Mouse (Mus musculus): ENCODE measurements at regions not wholly inside any gene's neighbourhood (a gene's known extent, or its start where the extent isn't known, plus 50 kb on each side); places are given as distances from the start of the nearest gene placed in this dataset.

DNA sequence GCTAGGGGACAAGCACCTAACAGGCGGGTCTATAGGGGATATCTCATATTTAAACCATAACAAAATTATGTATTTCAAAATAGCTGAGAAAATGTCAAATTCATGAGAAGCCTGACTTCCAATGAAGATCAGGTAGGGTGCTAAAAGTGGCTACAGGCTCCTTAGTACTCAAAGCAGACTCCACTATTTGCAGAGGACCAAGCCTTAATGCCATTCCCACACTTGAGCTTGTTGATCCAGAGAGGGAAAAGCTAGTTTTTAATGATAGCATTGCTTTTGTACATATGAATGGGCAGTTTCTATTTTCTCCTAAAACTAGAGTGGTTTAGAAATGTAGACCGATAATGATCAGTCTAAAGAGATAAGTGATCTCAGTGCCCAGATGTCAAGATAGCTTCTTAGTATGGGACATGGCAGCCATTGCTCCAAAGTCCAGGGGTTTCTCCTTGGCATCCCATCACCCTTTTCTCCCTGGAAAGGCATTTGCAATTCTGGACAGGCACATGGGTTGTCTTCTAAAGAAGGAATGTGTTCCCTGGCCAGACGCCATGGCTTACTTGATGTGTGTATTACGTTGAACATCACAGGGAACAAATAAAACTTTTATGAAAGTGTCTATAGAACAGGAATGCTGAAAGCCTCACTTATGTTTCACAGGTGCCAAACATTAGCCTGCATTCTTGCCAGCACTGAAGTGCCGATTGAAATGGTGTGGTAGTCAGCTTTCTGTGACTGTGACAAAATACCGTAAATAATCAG is 106.9 kb upstream of the Foxa2 start:
- Histone ChIP-seq H3K27me3 (ENCODE audit: insufficient read depth, low read length) (no peaks in the 10 kb centered on the region), H3K4me1 (ENCODE audit: insufficient read depth, low read length) (no peaks in the 10 kb centered on the region), H3K9me3 (ENCODE audit: low read length) (no peaks in the 10 kb centered on the region), H3K4me2 (ENCODE audit: low read depth, low read length) (no peak overlapping the region), H3K27ac (no peak overlapping the region), H3K9ac (replicated peaks; ENCODE audit: low read length) (no peak overlapping the region), H3K36me3 (ENCODE audit: insufficient read depth, low read length) (no peaks in the 10 kb centered on the region), H3K4me3 (ENCODE audit: low read length) (no peak overlapping the region)
- DNase-seq (ENCODE audit: low spot score) (no peak), ATAC-seq (no peak)
- 77% methylated on average over 6 of the region's 6 CpGs for WGBS
- no peak for TF ChIP-seq CTCF (IDR thresholded peaks at IDR 0.05; ENCODE audit: low read depth)

DNA sequence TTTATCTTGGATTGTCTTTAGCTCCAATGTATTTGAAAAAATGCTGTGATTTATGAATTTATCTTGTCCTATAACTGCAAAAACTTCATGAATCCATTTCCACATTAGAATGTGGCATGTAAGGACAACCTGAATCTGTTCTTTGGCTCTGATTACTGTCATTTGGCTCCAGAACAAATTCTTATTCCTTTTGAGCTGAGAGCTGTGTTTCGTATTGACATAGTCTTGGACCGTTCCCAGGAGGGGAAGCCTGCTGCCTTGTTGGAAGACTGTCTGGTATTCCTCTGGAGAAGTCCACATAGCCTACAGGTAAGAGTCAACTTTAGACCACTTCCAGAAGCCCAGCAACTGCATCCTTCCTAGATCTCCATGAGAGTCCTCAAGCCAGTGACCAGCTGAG is 109.4 kb upstream of the Foxa2 start:
- Histone ChIP-seq H3K36me3 (ENCODE audit: insufficient read depth, low read length) (no peaks in the 10 kb centered on the region), H3K27me3 (ENCODE audit: insufficient read depth, low read length) (no peaks in the 10 kb centered on the region), H3K4me1 (ENCODE audit: insufficient read depth, low read length) (no peaks in the 10 kb centered on the region), H3K27ac (no peak overlapping the region), H3K9ac (replicated peaks; ENCODE audit: low read length) (no peak overlapping the region), H3K4me2 (ENCODE audit: low read depth, low read length) (no peak overlapping the region), H3K4me3 (ENCODE audit: low read length) (no peak overlapping the region), H3K9me3 (ENCODE audit: low read length) (no peaks in the 10 kb centered on the region)
- DNase-seq (ENCODE audit: low spot score) (no peak), ATAC-seq (no peak)
- no peak for TF ChIP-seq CTCF (IDR thresholded peaks at IDR 0.05; ENCODE audit: low read depth)
- WGBS, result 82% methylated on average over 2 of the region's 2 CpGs

DNA sequence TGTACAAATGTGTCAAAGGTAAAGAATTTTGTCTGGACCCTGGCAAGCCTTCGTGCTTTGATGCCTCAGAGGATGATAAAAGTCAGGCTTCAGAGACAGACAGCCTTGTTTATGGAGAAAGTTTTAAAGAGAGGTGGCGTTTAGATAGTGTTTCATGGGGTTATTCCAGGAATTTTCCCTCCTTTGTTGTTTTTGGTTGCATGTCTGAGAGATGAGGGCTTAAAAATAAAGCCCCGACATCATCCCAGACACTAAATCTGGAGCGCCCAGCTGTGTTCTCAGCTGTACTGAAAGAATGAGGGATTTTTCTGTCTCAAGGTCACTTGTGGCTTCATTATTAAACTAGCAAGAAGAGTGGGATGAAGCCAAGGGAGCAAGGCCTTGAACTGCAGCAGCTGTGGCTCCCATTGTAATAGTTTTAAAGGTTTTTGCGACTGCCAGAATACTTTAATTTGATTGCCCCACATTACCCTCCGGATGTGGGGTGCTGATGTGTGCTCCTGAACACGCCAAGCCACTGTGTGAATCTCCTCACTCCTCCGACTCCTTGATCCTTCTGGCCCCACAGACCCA is 112.3 kb upstream of the Foxa2 start:
- Histone ChIP-seq H3K9ac (replicated peaks; ENCODE audit: low read length) (no peak overlapping the region), H3K4me1 (ENCODE audit: insufficient read depth, low read length) (no peaks in the 10 kb centered on the region), H3K27ac (no peak overlapping the region), H3K27me3 (ENCODE audit: insufficient read depth, low read length) (no peaks in the 10 kb centered on the region), H3K4me2 (ENCODE audit: low read depth, low read length) (no peak overlapping the region), H3K36me3 (ENCODE audit: insufficient read depth, low read length) (no peaks in the 10 kb centered on the region), H3K9me3 (ENCODE audit: low read length) (no peaks in the 10 kb centered on the region), H3K4me3 (ENCODE audit: low read length) (no peak overlapping the region)
- no peak for DNase-seq (ENCODE audit: low spot score)
- ATAC-seq, result no peak
- TF ChIP-seq CTCF (IDR thresholded peaks at IDR 0.05; ENCODE audit: low read depth), result no peak
- 78% methylated on average over 8 of the region's 8 CpGs for WGBS

DNA sequence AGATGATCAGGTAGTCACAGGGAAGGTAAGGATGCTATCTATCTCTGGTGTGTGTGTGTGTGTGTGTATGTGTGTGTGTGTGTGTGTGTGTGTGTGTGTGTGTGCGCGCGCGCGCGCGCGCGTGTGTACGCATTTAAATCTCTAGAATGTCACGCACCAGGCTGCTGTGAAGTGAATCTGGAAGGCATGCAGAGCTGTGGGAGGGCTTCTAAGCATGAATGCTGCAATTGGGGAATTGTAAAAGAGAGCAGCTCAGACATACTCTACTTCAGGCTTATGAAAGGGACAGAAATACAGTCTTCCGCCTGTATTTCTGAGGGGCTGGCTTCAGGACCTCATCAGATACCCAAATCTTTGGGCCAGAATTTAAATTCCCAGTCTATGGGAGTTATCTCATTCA is 114.2 kb upstream of the Foxa2 start:
- H3K4me1 ChIP-seq (ENCODE audit: insufficient read depth, low read length), result no peaks in the 10 kb centered on the region
- no peaks in the 10 kb centered on the region for H3K27me3 ChIP-seq (ENCODE audit: insufficient read depth, low read length)
- 97% methylated on average over 12 of the region's 12 CpGs for WGBS
- H3K4me2 ChIP-seq (ENCODE audit: low read depth, low read length), result no peak overlapping the region
- H3K27ac ChIP-seq, result no peak overlapping the region
- no peaks in the 10 kb centered on the region for H3K9me3 ChIP-seq (ENCODE audit: low read length)
- no peak overlapping the region for H3K4me3 ChIP-seq (ENCODE audit: low read length)
- no peaks in the 10 kb centered on the region for H3K36me3 ChIP-seq (ENCODE audit: insufficient read depth, low read length)
- ATAC-seq (no peak), DNase-seq (ENCODE audit: low spot score) (no peak)
- no peak overlapping the region for H3K9ac ChIP-seq (replicated peaks; ENCODE audit: low read length)
- TF ChIP-seq CTCF (IDR thresholded peaks at IDR 0.05; ENCODE audit: low read depth), result no peak

DNA sequence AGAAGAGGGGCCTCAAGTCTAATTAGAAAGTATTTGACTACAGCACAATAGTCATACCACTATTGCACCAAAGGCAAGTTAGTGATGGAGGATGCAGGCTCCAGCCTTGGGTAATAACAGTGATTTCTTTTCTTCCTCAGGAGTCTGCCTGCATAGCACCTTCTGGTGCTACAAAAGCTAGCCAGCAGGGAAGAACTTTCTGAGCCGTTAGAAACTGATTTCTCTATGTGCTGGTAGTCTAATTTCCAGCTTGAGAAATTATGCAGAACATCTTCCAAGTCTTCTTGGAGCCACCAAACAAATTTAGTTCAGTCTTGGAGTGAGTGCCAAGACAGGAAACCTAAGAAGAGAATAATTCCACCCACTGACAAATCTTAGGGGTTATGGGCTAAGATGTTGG is 115.2 kb upstream of the Foxa2 start:
- Histone ChIP-seq H3K27ac (no peak overlapping the region), H3K4me3 (ENCODE audit: low read length) (no peak overlapping the region), H3K27me3 (ENCODE audit: insufficient read depth, low read length) (no peaks in the 10 kb centered on the region), H3K4me2 (ENCODE audit: low read depth, low read length) (no peak overlapping the region), H3K4me1 (ENCODE audit: insufficient read depth, low read length) (no peaks in the 10 kb centered on the region), H3K36me3 (ENCODE audit: insufficient read depth, low read length) (no peaks in the 10 kb centered on the region), H3K9ac (replicated peaks; ENCODE audit: low read length) (no peak overlapping the region), H3K9me3 (ENCODE audit: low read length) (no peaks in the 10 kb centered on the region)
- ATAC-seq, result no peak
- no peak for TF ChIP-seq CTCF (IDR thresholded peaks at IDR 0.05; ENCODE audit: low read depth)
- DNase-seq (ENCODE audit: low spot score), result no peak
- WGBS, result 36% methylated on average over 1 of the region's 1 CpGs

DNA sequence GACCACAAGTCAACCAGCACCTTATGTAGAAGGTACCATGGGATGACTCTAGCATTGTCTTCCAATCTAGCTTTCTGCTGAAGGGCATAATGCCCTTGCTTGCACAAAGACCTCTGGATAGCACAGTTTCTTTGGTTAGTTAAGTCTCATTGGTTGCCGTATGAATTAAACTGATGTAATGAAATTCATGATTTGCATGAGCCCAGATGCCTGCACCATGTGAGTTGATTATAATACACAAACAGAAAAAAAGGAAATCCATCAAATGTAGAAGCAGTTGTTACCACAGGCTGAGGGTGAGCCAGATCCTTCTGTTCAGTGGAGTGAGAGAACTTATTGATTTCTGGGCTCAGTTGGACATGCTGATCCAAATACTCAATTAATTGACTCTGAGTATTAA is 115.8 kb upstream of the Foxa2 start:
- no peak for DNase-seq (ENCODE audit: low spot score)
- Histone ChIP-seq H3K36me3 (ENCODE audit: insufficient read depth, low read length) (no peaks in the 10 kb centered on the region), H3K27me3 (ENCODE audit: insufficient read depth, low read length) (no peaks in the 10 kb centered on the region), H3K27ac (no peak overlapping the region), H3K9ac (replicated peaks; ENCODE audit: low read length) (no peak overlapping the region), H3K4me1 (ENCODE audit: insufficient read depth, low read length) (no peaks in the 10 kb centered on the region), H3K9me3 (ENCODE audit: low read length) (no peaks in the 10 kb centered on the region), H3K4me3 (ENCODE audit: low read length) (no peak overlapping the region), H3K4me2 (ENCODE audit: low read depth, low read length) (no peak overlapping the region)
- no peak for TF ChIP-seq CTCF (IDR thresholded peaks at IDR 0.05; ENCODE audit: low read depth)
- 0 out of 2 replicates have a peak, but pooled peaks have one; percentile 10 for ATAC-seq
- 76% methylated on average over 1 of the region's 1 CpGs for WGBS

DNA sequence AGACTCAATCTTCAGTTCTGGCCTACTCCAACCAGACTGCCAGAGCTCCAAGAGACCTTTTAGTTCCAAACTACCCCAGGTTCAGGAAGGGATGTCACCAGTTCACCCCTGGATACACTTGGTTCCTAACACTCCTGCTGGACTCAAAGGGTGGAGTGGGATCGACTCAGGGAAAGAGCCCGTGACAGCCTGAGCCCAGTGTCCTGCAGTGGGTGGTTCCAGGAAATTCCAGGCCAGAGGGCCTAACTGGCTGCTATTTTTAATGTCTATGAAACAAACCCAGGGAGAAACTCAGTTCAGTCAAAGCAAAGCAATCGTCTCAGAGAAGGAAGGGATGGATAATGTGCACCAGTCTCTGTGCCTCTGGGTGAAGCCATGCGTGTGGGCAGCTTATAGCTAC is 124.3 kb upstream of the Foxa2 start:
- no peaks in the 10 kb centered on the region for H3K36me3 ChIP-seq (ENCODE audit: insufficient read depth, low read length)
- no peaks in the 10 kb centered on the region for H3K9me3 ChIP-seq (ENCODE audit: low read length)
- DNase-seq (ENCODE audit: low spot score), result no peak
- no peak for TF ChIP-seq CTCF (IDR thresholded peaks at IDR 0.05; ENCODE audit: low read depth)
- 0 out of 2 replicates have a peak overlapping the region, but pooled peaks have one; percentile 7 for H3K27ac ChIP-seq
- no peaks in the 10 kb centered on the region for H3K4me1 ChIP-seq (ENCODE audit: insufficient read depth, low read length)
- ATAC-seq, result no peak
- no peak overlapping the region for H3K4me2 ChIP-seq (ENCODE audit: low read depth, low read length)
- H3K27me3 ChIP-seq (ENCODE audit: insufficient read depth, low read length), result no peaks in the 10 kb centered on the region
- no peak overlapping the region for H3K4me3 ChIP-seq (ENCODE audit: low read length)
- 89% methylated on average over 4 of the region's 4 CpGs for WGBS
- no peak overlapping the region for H3K9ac ChIP-seq (replicated peaks; ENCODE audit: low read length)
